Mouse (Mus musculus) forebrain, embryonic 15.5 days (tissue): Measurements from ENCODE around the gene Slc25a45. TPM values are rescaled to one million over a fixed set of nuclear protein-coding genes. Genes with fewer than 3 reads are reported as not detected.
A peak's percentile ranks its signal among the peaks of the same experiment; 100 is the strongest.

ENCODE experiments used
- ATAC-seq: fragments of 200-750 bp; cut with Nextera tagmentation; replicated peaks from 2 replicates; pipeline ENCODE4 v1.8.0; 2017; ENCODE audit warnings: mild to moderate bottlenecking, moderate TSS enrichment, moderate library complexity
- H3K27ac ChIP-seq: fragments of 300-500 bp; sonication (generic); replicated peaks from 2 replicates; pipeline ENCODE4 v1.5.1; 2015; ENCODE audit warnings: mild to moderate bottlenecking, inconsistent platforms
- H3K27me3 ChIP-seq: fragments of 300-500 bp; sonication (generic); 2 replicates; pipeline ENCODE4 v1.6.1; 2015; ENCODE audit warnings: inconsistent platforms
- H3K36me3 ChIP-seq: fragments of 300-500 bp; sonication (generic); 2 replicates; pipeline ENCODE4 v1.6.1; 2015; ENCODE audit warnings: mild to moderate bottlenecking, inconsistent platforms
- H3K4me1 ChIP-seq: fragments of 300-500 bp; sonication (generic); 2 replicates; pipeline ENCODE4 v1.6.1; 2015; ENCODE audit warnings: inconsistent platforms
- H3K4me2 ChIP-seq: fragments of 300-500 bp; sonication (generic); replicated peaks from 2 replicates; pipeline ENCODE4 v1.6.1; 2015; ENCODE audit warnings: mild to moderate bottlenecking, inconsistent platforms
- H3K4me3 ChIP-seq: fragments of 300-500 bp; sonication (generic); 2 replicates; pipeline ENCODE4 v1.5.1; 2015; ENCODE audit warnings: mild to moderate bottlenecking, inconsistent platforms
- H3K9ac ChIP-seq: fragments of 300-500 bp; sonication (generic); replicated peaks from 2 replicates; pipeline ENCODE4 v1.6.1; 2015; ENCODE audit warnings: mild to moderate bottlenecking, inconsistent platforms
- H3K9me3 ChIP-seq: fragments of 300-500 bp; sonication (generic); 2 replicates; pipeline ENCODE4 v1.6.1; 2016; ENCODE audit warnings: inconsistent platforms
- WGBS: fragments of 180-500 bp; shearing (Covaris S2); methylation state at CpG from one replicate; pipeline ENCODE4 v1.1.7; 2015; ENCODE audit warnings: mixed read lengths; 5-methylcytosine and 5-hydroxymethylcytosine counted together
- polyA plus RNA-seq: library from polyadenylated mRNA; unstranded; fragments of >200 nt; fragmentation: Nextera tagmentation; extraction: Ambion mirVana; gene quantifications from 2 replicates; pipeline ENCODE4 v1.2.1, GENCODE M21; 2015

Slc25a45 gene
- 1.2 and 1.7 TPM in 2 replicates for polyA plus RNA-seq

GRCm38 (mm10) chr19:5877618-5878361 is at the start of gene Slc25a45:
Slc25a45 (plus strand) TSS chr19:5877808.
- no peak for ATAC-seq
- no peaks in the 10 kb centered on the region for H3K9me3 ChIP-seq
- H3K36me3 ChIP-seq = no peaks in the 10 kb centered on the region
- no peak within 1 kb of the TSS for H3K4me2 ChIP-seq
- H3K4me1 ChIP-seq = peaks cover 28% of the 10 kb centered on the region
- 46% methylated on average over 15 of the region's 15 CpGs for WGBS
- no peak within 1 kb of the TSS for H3K27ac ChIP-seq
- no peak within 1 kb of the TSS for H3K4me3 ChIP-seq
- H3K9ac ChIP-seq = peak within 1 kb of the TSS; percentile 10; the same call in 1 of the 2 replicates
- no peaks in the 10 kb centered on the region for H3K27me3 ChIP-seq

- no peak for ATAC-seq
- 84% methylated on average over 3 of the region's 3 CpGs for WGBS
- Histone ChIP-seq H3K4me2 (no peak overlapping the region), H3K4me1 (peaks cover 8% of the 10 kb centered on the region), H3K4me3 (no peak overlapping the region), H3K9ac (no peak overlapping the region), H3K36me3 (no peaks in the 10 kb centered on the region), H3K27me3 (no peaks in the 10 kb centered on the region), H3K27ac (no peak overlapping the region), H3K9me3 (no peaks in the 10 kb centered on the region)
Measured at GRCm38 (mm10) chr19:5828155-5828554, 49.5 kb upstream of the Slc25a45 start.

- Histone ChIP-seq H3K4me1 (0 out of 2 replicates have a peak, but pooled peaks cover 4% of the 10 kb centered on the region), H3K27ac (no peak overlapping the region), H3K4me3 (no peak overlapping the region), H3K27me3 (no peaks in the 10 kb centered on the region), H3K9ac (no peak overlapping the region), H3K36me3 (no peaks in the 10 kb centered on the region), H3K9me3 (no peaks in the 10 kb centered on the region), H3K4me2 (no peak overlapping the region)
- ATAC-seq = no peak
- WGBS = 90% methylated on average over 7 of the region's 7 CpGs
Measured at GRCm38 (mm10) chr19:5828905-5829304, 48.7 kb upstream of the Slc25a45 start.

GRCm38 (mm10) chr19:5829958-5830615 is 47.5 kb upstream of the Slc25a45 start:
- Histone ChIP-seq H3K36me3 (no peaks in the 10 kb centered on the region), H3K9ac (no peak overlapping the region), H3K4me1 (no peaks in the 10 kb centered on the region), H3K9me3 (no peaks in the 10 kb centered on the region), H3K27ac (no peak overlapping the region), H3K4me3 (no peak overlapping the region), H3K4me2 (no peak overlapping the region), H3K27me3 (no peaks in the 10 kb centered on the region)
- no peak for ATAC-seq
- 74% methylated on average over 19 of the region's 19 CpGs for WGBS

GRCm38 (mm10) chr19:5830776-5831175 is 46.8 kb upstream of the Slc25a45 start:
- no peaks in the 10 kb centered on the region for H3K9me3 ChIP-seq
- ATAC-seq = no peak
- no peaks in the 10 kb centered on the region for H3K27me3 ChIP-seq
- H3K36me3 ChIP-seq = no peaks in the 10 kb centered on the region
- H3K4me3 ChIP-seq = no peak overlapping the region
- 86% methylated on average over 7 of the region's 7 CpGs for WGBS
- no peak overlapping the region for H3K4me2 ChIP-seq
- no peak overlapping the region for H3K27ac ChIP-seq
- no peaks in the 10 kb centered on the region for H3K4me1 ChIP-seq
- H3K9ac ChIP-seq = no peak overlapping the region

- Histone ChIP-seq H3K27me3 (no peaks in the 10 kb centered on the region), H3K9me3 (no peaks in the 10 kb centered on the region), H3K27ac (no peak overlapping the region), H3K36me3 (no peaks in the 10 kb centered on the region), H3K9ac (no peak overlapping the region), H3K4me1 (no peaks in the 10 kb centered on the region), H3K4me3 (no peak overlapping the region), H3K4me2 (no peak overlapping the region)
- WGBS = 90% methylated on average over 11 of the region's 11 CpGs
- no peak for ATAC-seq
Measured at GRCm38 (mm10) chr19:5831224-5831957, 46.2 kb upstream of the Slc25a45 start.

GRCm38 (mm10) chr19:5831958-5832320 is 45.7 kb upstream of the Slc25a45 start:
- Histone ChIP-seq H3K9me3 (no peaks in the 10 kb centered on the region), H3K27ac (no peak overlapping the region), H3K9ac (no peak overlapping the region), H3K4me2 (no peak overlapping the region), H3K36me3 (no peaks in the 10 kb centered on the region), H3K4me1 (no peaks in the 10 kb centered on the region), H3K27me3 (no peaks in the 10 kb centered on the region), H3K4me3 (no peak overlapping the region)
- ATAC-seq = no peak
- 91% methylated on average over 4 of the region's 4 CpGs for WGBS

GRCm38 (mm10) chr19:5832326-5832725 is 45.3 kb upstream of the Slc25a45 start:
- ATAC-seq = no peak
- WGBS = 66% methylated on average over 6 of the region's 6 CpGs
- H3K4me2 ChIP-seq = no peak overlapping the region

GRCm38 (mm10) chr19:5833287-5834100 is 44.1 kb upstream of the Slc25a45 start:
- Histone ChIP-seq H3K27ac (no peak overlapping the region), H3K4me1 (no peaks in the 10 kb centered on the region), H3K9ac (no peak overlapping the region), H3K9me3 (no peaks in the 10 kb centered on the region), H3K36me3 (no peaks in the 10 kb centered on the region), H3K27me3 (no peaks in the 10 kb centered on the region), H3K4me2 (no peak overlapping the region), H3K4me3 (no peak overlapping the region)
- WGBS = 94% methylated on average over 10 of the region's 10 CpGs
- ATAC-seq = no peak

More at GRCm38 (mm10) chr19:5832326-5832725, 45.3 kb upstream of the Slc25a45 start:
- Histone ChIP-seq H3K9ac (no peak overlapping the region), H3K27ac (no peak overlapping the region), H3K36me3 (no peaks in the 10 kb centered on the region), H3K4me3 (no peak overlapping the region), H3K9me3 (no peaks in the 10 kb centered on the region), H3K4me1 (no peaks in the 10 kb centered on the region), H3K27me3 (no peaks in the 10 kb centered on the region)

- Histone ChIP-seq H3K27me3 (no peaks in the 10 kb centered on the region), H3K4me2 (no peak overlapping the region), H3K9me3 (no peaks in the 10 kb centered on the region), H3K36me3 (no peaks in the 10 kb centered on the region), H3K4me1 (no peaks in the 10 kb centered on the region), H3K9ac (no peak overlapping the region), H3K27ac (no peak overlapping the region), H3K4me3 (no peak overlapping the region)
- ATAC-seq = no peak
- WGBS = 93% methylated on average over 12 of the region's 12 CpGs
Measured at GRCm38 (mm10) chr19:5834260-5834925, 43.2 kb upstream of the Slc25a45 start.
